Mouse (Mus musculus): Measurements from ENCODE around the gene Ska3.

DNA sequence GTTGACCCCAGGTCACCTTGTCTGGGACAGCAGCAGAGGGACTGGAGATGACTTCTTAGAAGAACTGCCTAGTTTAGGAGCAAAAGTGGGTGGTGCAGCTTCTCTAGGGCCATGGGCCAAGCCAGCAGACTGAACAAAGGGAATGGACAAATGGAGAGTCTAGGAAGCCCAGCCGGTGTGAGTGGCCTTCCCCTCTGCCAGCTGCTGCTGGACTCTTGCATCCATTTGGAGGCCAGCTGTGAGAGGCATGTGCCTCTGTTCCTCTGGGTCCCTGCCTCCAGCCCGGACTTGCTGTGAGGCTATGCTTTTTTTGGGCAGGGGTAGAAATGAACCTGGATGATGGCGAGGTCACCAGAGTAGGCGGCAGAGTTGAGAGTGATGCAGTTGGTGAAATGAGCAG is 67.7 kb downstream of the Ska3 start, which contains the start of gene Lats2:
- TF ChIP-seq NELFE (IDR thresholded peaks at IDR 0.05; ENCODE audit: low read depth, low read length) (no peak), EP300 (IDR thresholded peaks at IDR 0.05; ENCODE audit: low read length) (no peak), CHD2 (IDR thresholded peaks at IDR 0.05; ENCODE audit: low read length) (no peak), CTCF (conservative IDR thresholded peaks at IDR 0.05 in 1 of 2, IDR thresholded peaks at IDR 0.05 in 1 of 2; ENCODE audit: low read depth in 2 of 2, low read length in 2 of 2) (no peak), POLR2A (IDR thresholded peaks at IDR 0.05; ENCODE audit: low read depth, low read length) (no peak)
